Mouse (Mus musculus) embryonic facial prominence, embryonic 13.5 days (tissue): ENCODE data around the gene Gm11037. TPM values are rescaled to one million over a fixed set of nuclear protein-coding genes. Genes with fewer than 3 reads are reported as not detected.

Experiments used
- ATAC-seq: fragments of 200-750 bp; cut with Nextera tagmentation; 2 replicates; pipeline ENCODE4 v1.8.0; 2017; ENCODE audit warnings: low read depth; ENCODE audit not compliant: insufficient number of reproducible peaks, insufficient read depth, low FRiP score, low TSS enrichment
- H3K27ac ChIP-seq: fragments of 300-500 bp; sonication (generic); 2 replicates; pipeline ENCODE4 v1.5.1; 2015; ENCODE audit warnings: moderate library complexity, mild to moderate bottlenecking, inconsistent platforms
- H3K27me3 ChIP-seq: fragments of 300-500 bp; sonication (generic); 2 replicates; pipeline ENCODE4 v1.6.1; 2015; ENCODE audit warnings: mild to moderate bottlenecking, inconsistent platforms
- H3K36me3 ChIP-seq: fragments of 300-500 bp; sonication (generic); 2 replicates; pipeline ENCODE4 v1.6.1; 2015; ENCODE audit warnings: mild to moderate bottlenecking, inconsistent platforms
- H3K4me1 ChIP-seq: fragments of 300-500 bp; sonication (generic); 2 replicates; pipeline ENCODE4 v1.6.1; 2015; ENCODE audit warnings: inconsistent platforms
- H3K4me2 ChIP-seq: fragments of 300-500 bp; sonication (generic); 2 replicates; pipeline ENCODE4 v1.6.1; 2015; ENCODE audit warnings: moderate library complexity, mild to moderate bottlenecking, inconsistent platforms
- H3K4me3 ChIP-seq: fragments of 300-500 bp; sonication (generic); 2 replicates; pipeline ENCODE4 v1.5.1; 2015; ENCODE audit warnings: mild to moderate bottlenecking, inconsistent platforms
- H3K9ac ChIP-seq: fragments of 300-500 bp; sonication (generic); 2 replicates; pipeline ENCODE4 v1.6.1; 2015; ENCODE audit warnings: mild to moderate bottlenecking, inconsistent platforms
- H3K9me3 ChIP-seq: fragments of 300-500 bp; sonication (generic); 2 replicates; pipeline ENCODE4 v1.6.1; 2016; ENCODE audit warnings: inconsistent platforms
- WGBS: fragments of 180-500 bp; shearing (Covaris S2); methylation state at CpG from one replicate; pipeline ENCODE4 v1.1.7; 2015; ENCODE audit warnings: mixed read lengths; 5-methylcytosine and 5-hydroxymethylcytosine counted together
- polyA plus RNA-seq: library from polyadenylated mRNA; unstranded; fragments of >200 nt; fragmentation: Nextera tagmentation; extraction: Ambion mirVana; gene quantifications from 2 replicates; pipeline ENCODE4 v1.2.1, GENCODE M21; 2015

The Gm11037 gene
- polyA plus RNA-seq, 1 experiment from 2014 or later = not detected

DNA sequence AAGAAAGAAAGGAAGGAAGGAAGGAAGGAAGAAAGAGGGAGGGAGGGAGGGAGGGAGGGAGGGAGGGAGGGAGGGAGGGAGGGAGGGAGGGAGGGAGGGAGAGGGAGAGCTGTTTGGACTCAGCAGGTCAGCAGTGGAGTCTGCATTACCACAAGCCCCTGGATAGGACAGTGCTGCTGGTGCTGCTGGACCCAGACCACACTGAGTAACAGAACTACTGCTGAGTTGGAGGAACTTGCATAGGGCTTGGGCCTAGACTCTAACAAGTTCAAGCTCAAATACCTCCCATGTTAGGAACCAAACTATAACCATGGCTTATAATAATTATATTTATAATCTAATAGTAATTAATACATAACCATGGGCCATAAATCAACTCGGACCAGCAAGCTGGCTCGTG lies 2.4 kb upstream of the Gm11037 start:
- Histone ChIP-seq H3K36me3 (peaks cover 21% of the 10 kb centered on the region), H3K27ac (no peak overlapping the region), H3K9ac (no peak overlapping the region), H3K9me3 (no peaks in the 10 kb centered on the region), H3K27me3 (no peaks in the 10 kb centered on the region), H3K4me3 (no peak overlapping the region), H3K4me1 (peaks cover 56% of the 10 kb centered on the region), H3K4me2 (no peak overlapping the region)
- WGBS = 90% methylated on average over 2 of the region's 2 CpGs
- ATAC-seq = no peak

DNA sequence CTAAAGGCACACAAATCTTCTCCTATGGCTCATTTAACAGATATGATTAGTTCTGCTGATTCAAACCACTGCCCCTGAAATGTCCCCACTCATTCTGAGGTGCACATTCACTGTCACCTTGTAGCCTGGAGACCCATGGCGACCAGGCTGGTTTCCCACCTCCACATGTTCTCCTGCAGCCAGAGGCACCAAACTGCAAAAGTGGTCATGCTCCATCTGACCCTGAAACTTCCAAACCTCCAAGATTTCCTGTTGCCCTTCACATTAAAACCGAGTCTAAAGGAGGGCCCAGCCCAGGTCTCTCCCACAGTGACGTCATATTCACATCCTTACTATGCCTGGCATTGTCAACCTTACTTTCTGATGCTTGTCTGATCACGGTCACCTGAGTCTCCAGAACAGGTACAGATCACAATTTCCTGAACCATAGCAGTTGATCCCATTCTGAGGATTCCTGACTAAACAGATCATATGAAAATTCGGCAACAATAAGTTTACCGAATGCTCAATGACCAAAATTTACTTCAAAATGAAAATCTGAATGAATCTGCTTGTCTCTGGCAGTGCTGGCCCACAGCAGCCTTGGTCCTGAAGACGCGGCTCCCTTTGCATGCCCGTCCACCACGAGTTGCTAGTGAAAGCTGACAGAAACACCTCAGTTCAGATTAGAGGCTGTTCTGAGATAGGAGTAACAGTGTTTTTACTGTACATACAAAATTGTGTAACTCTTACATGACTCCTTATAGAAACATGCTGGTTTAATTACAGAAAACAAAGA lies 997 bp upstream of the Gm11037 start:
- H3K9me3 ChIP-seq = no peaks in the 10 kb centered on the region
- H3K4me2 ChIP-seq = no peak overlapping the region
- H3K4me3 ChIP-seq = no peak overlapping the region
- peaks cover 33% of the 10 kb centered on the region for H3K36me3 ChIP-seq
- H3K27me3 ChIP-seq = no peaks in the 10 kb centered on the region
- H3K27ac ChIP-seq = peak overlapping the region; percentile 58
- 73% methylated on average over 10 of the region's 10 CpGs for WGBS
- no peak overlapping the region for H3K9ac ChIP-seq
- ATAC-seq = no peak
- peaks cover 43% of the 10 kb centered on the region for H3K4me1 ChIP-seq

DNA sequence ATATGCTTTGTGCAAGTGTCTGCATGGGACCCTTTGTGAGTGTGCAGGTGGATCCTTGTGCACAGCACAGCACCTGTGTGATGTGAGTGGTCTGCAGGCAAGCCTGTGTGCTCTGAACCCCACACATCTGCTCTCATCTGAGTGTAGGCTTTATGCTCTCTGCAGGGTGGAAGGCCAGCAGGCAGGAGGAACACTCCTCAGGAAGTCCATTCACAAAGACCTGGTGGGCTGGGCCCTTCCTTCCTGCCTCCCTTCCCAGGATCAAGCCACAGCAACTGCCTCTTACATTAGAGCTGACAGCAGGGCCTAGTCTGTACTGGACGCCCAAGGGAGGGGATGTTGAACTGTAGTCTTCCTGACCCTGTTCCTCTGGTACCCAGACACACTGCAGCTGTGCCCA lies 1.1 kb downstream of the Gm11037 start:
- H3K27ac ChIP-seq = peak overlapping the region; percentile 44; the same call in 1 of the 2 replicates
- no peak overlapping the region for H3K4me3 ChIP-seq
- H3K9me3 ChIP-seq = no peaks in the 10 kb centered on the region
- 50% methylated on average over 1 of the region's 1 CpGs for WGBS
- no peaks in the 10 kb centered on the region for H3K27me3 ChIP-seq
- no peak overlapping the region for H3K4me2 ChIP-seq
- H3K36me3 ChIP-seq = peaks cover 50% of the 10 kb centered on the region
- ATAC-seq = no peak
- H3K4me1 ChIP-seq = peaks cover 22% of the 10 kb centered on the region; the same call in 1 of the 2 replicates
- H3K9ac ChIP-seq = 0 out of 2 replicates have a peak overlapping the region, but pooled peaks have one; percentile 27

DNA sequence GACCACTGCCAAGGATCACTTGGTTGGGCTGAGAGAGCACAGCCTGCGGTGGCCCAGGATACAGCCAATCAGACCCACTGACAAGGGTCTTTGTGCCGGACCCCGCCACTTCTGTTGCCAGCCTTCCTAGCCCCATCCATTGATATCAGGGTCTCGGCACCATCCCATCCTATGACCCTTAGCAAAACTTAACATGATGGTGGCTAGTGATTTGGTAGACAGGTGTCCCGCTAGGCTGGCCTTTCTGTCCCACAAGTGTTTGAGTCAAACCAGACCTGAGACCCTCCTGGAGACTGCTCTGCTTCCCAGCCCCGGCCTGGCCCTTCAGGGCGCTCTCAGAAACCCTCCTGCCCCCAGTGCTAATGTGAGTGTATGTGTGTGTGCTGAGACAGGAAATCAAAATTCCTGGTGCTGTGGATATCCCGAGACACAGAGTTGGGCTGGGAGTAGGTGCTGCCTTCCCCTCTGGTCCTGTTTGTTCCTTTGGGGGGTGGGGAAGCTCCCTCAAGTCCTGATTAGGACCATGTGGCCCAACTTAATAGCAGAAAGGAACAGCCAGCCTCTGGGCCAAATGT lies 1.6 kb downstream of the Gm11037 start:
- no peak for ATAC-seq
- no peak overlapping the region for H3K4me2 ChIP-seq
- no peaks in the 10 kb centered on the region for H3K27me3 ChIP-seq
- H3K27ac ChIP-seq = no peak overlapping the region
- H3K9me3 ChIP-seq = no peaks in the 10 kb centered on the region
- H3K36me3 ChIP-seq = peaks cover 55% of the 10 kb centered on the region
- H3K9ac ChIP-seq = 0 out of 2 replicates have a peak overlapping the region, but pooled peaks have one; percentile 27
- 64% methylated on average over 8 of the region's 8 CpGs for WGBS
- H3K4me1 ChIP-seq = peaks cover 19% of the 10 kb centered on the region; the same call in 1 of the 2 replicates
- no peak overlapping the region for H3K4me3 ChIP-seq

- H3K4me1 ChIP-seq = peaks cover 19% of the 10 kb centered on the region; the same call in 1 of the 2 replicates
- 0 out of 2 replicates have a peak overlapping the region, but pooled peaks have one; percentile 36 for H3K9ac ChIP-seq
- no peak overlapping the region for H3K4me3 ChIP-seq
- 0 out of 2 replicates have a peak, but pooled peaks have one; percentile 18 for ATAC-seq
- no peaks in the 10 kb centered on the region for H3K9me3 ChIP-seq
- WGBS = 64% methylated on average over 11 of the region's 11 CpGs
- no peaks in the 10 kb centered on the region for H3K27me3 ChIP-seq
- no peak overlapping the region for H3K4me2 ChIP-seq
- peaks cover 61% of the 10 kb centered on the region for H3K36me3 ChIP-seq
- H3K27ac ChIP-seq = no peak overlapping the region
Measured at GRCm38 (mm10) chr2:131135521-131136139, 2.3 kb downstream of the Gm11037 start.

- no peak for ATAC-seq
- Histone ChIP-seq H3K4me1 (peaks cover 17% of the 10 kb centered on the region), H3K9me3 (no peaks in the 10 kb centered on the region), H3K4me2 (no peak overlapping the region), H3K27me3 (no peaks in the 10 kb centered on the region), H3K36me3 (peaks cover 88% of the 10 kb centered on the region), H3K4me3 (no peak overlapping the region), H3K9ac (no peak overlapping the region), H3K27ac (no peak overlapping the region)
- 80% methylated on average over 4 of the region's 4 CpGs for WGBS
Measured at GRCm38 (mm10) chr2:131138296-131138695, 5.0 kb downstream of the Gm11037 start.

DNA sequence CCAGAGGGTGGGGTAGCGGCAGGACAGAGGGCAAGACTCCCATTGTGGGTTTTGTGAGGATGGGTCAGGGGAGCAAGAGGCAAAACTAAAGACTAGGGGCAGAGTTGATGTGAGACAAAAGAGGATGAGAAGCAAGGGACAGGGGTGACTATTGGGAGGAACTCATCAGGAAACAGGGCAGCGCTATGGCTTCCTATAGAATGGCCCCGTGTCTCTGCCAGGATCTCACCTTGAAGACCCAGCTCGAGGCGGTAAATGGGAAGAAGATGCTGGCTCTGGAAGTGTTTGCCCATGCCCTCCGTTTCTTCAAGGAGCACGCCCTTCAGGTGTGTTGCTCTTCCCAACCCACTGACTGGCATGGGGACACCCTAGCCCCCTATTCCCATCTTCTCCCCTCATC lies 5.5 kb downstream of the Gm11037 start:
- peaks cover 17% of the 10 kb centered on the region for H3K4me1 ChIP-seq
- no peak overlapping the region for H3K27ac ChIP-seq
- H3K27me3 ChIP-seq = no peaks in the 10 kb centered on the region
- 94% methylated on average over 7 of the region's 7 CpGs for WGBS
- H3K36me3 ChIP-seq = peaks cover 92% of the 10 kb centered on the region
- H3K4me2 ChIP-seq = no peak overlapping the region
- H3K9me3 ChIP-seq = no peaks in the 10 kb centered on the region
- no peak for ATAC-seq
- H3K4me3 ChIP-seq = no peak overlapping the region
- no peak overlapping the region for H3K9ac ChIP-seq

GRCm38 (mm10) chr2:131139287-131139686 lies 6.0 kb downstream of the Gm11037 start:
- Histone ChIP-seq H3K9me3 (no peaks in the 10 kb centered on the region), H3K9ac (no peak overlapping the region), H3K36me3 (peaks cover 91% of the 10 kb centered on the region), H3K27ac (no peak overlapping the region), H3K4me1 (peaks cover 14% of the 10 kb centered on the region), H3K4me2 (no peak overlapping the region), H3K4me3 (no peak overlapping the region), H3K27me3 (no peaks in the 10 kb centered on the region)
- ATAC-seq = no peak
- WGBS = 90% methylated on average over 5 of the region's 5 CpGs

- no peak overlapping the region for H3K9ac ChIP-seq
- ATAC-seq = no peak
- peaks cover 7% of the 10 kb centered on the region for H3K4me1 ChIP-seq
- no peak overlapping the region for H3K4me3 ChIP-seq
- H3K27ac ChIP-seq = no peak overlapping the region
- no peaks in the 10 kb centered on the region for H3K9me3 ChIP-seq
- no peak overlapping the region for H3K4me2 ChIP-seq
- 31% methylated on average over 5 of the region's 5 CpGs for WGBS
- peaks cover 91% of the 10 kb centered on the region for H3K36me3 ChIP-seq
- H3K27me3 ChIP-seq = no peaks in the 10 kb centered on the region
Measured at GRCm38 (mm10) chr2:131139886-131140532, 6.7 kb downstream of the Gm11037 start.

GRCm38 (mm10) chr2:131140533-131140905 lies 7.2 kb downstream of the Gm11037 start:
- Histone ChIP-seq H3K27ac (no peak overlapping the region), H3K9ac (no peak overlapping the region), H3K4me2 (no peak overlapping the region), H3K4me1 (peaks cover 5% of the 10 kb centered on the region), H3K27me3 (no peaks in the 10 kb centered on the region), H3K9me3 (no peaks in the 10 kb centered on the region), H3K36me3 (peaks cover 91% of the 10 kb centered on the region), H3K4me3 (no peak overlapping the region)
- ATAC-seq = no peak
- 73% methylated on average over 5 of the region's 5 CpGs for WGBS

GRCm38 (mm10) chr2:131141336-131141986 lies 8.2 kb downstream of the Gm11037 start:
- Histone ChIP-seq H3K27me3 (no peaks in the 10 kb centered on the region), H3K9me3 (no peaks in the 10 kb centered on the region), H3K27ac (no peak overlapping the region), H3K4me3 (no peak overlapping the region), H3K4me2 (no peak overlapping the region), H3K4me1 (peaks cover 5% of the 10 kb centered on the region; the same call in 1 of the 2 replicates), H3K36me3 (peaks cover 89% of the 10 kb centered on the region), H3K9ac (no peak overlapping the region)
- ATAC-seq = no peak
- whole genome bisulfite sequencing = 85% methylated on average over 8 of the region's 8 CpGs
